Mouse (Mus musculus) heart, embryonic 11.5 days (tissue): ENCODE measurements at regions not wholly inside any gene's neighbourhood (a gene's known extent, or its start where the extent isn't known, plus 50 kb on each side); places are given as distances from the start of the nearest gene placed in this dataset.

Experiments used
- ATAC-seq: fragments of 200-750 bp; cut with Nextera tagmentation; replicated peaks from 2 replicates; pipeline ENCODE4 v1.8.0; 2017; ENCODE audit warnings: moderate library complexity; ENCODE audit not compliant: insufficient number of reproducible peaks, low FRiP score, low TSS enrichment
- H3K27ac ChIP-seq: fragments of 300-500 bp; sonication (generic); 2 replicates; pipeline ENCODE4 v1.5.1; 2014; ENCODE audit warnings: mild to moderate bottlenecking, low read depth, low read length
- H3K27me3 ChIP-seq: fragments of 300-500 bp; sonication (generic); 2 replicates; pipeline ENCODE4 v1.6.1; 2014; ENCODE audit warnings: mild to moderate bottlenecking, low read length, mixed read lengths; ENCODE audit not compliant: control insufficient read depth, insufficient read depth
- H3K36me3 ChIP-seq: fragments of 300-500 bp; sonication (generic); 2 replicates; pipeline ENCODE4 v1.6.1; 2014; ENCODE audit warnings: mild to moderate bottlenecking, low read length, moderate library complexity, mixed read lengths; ENCODE audit not compliant: control insufficient read depth, insufficient read depth
- H3K4me1 ChIP-seq: fragments of 300-500 bp; sonication (generic); 2 replicates; pipeline ENCODE4 v1.6.1; 2014; ENCODE audit warnings: low read length; ENCODE audit not compliant: control insufficient read depth, insufficient read depth
- H3K4me2 ChIP-seq: fragments of 300-500 bp; sonication (generic); 2 replicates; pipeline ENCODE4 v1.6.1; 2014; ENCODE audit warnings: mild to moderate bottlenecking, moderate library complexity
- H3K4me3 ChIP-seq: fragments of 300-500 bp; sonication (generic); 2 replicates; pipeline ENCODE4 v1.5.1; 2014; ENCODE audit warnings: low read depth, low read length
- H3K9ac ChIP-seq: fragments of 300-500 bp; sonication (generic); 2 replicates; pipeline ENCODE4 v1.6.1; 2014; ENCODE audit warnings: mild to moderate bottlenecking, low read depth, low read length, moderate library complexity
- H3K9me3 ChIP-seq: fragments of 300-500 bp; sonication (generic); replicated peaks from 2 replicates; pipeline ENCODE4 v1.6.1; 2016; ENCODE audit warnings: low read length; ENCODE audit not compliant: control insufficient read depth
- WGBS: fragments of 180-500 bp; shearing (Covaris S2); extraction: QIAGEN DNeasy Blood & Tissue Kit; methylation state at CpG from one replicate; pipeline ENCODE4 v1.1.7; 2014; ENCODE audit not compliant: insufficient replicate concordance; 5-methylcytosine and 5-hydroxymethylcytosine counted together

- Histone ChIP-seq H3K36me3 (no peaks in the 10 kb centered on the region), H3K9ac (no peak overlapping the region), H3K27ac (no peak overlapping the region), H3K4me3 (no peak overlapping the region), H3K4me1 (no peaks in the 10 kb centered on the region), H3K9me3 (no peaks in the 10 kb centered on the region), H3K27me3 (no peaks in the 10 kb centered on the region), H3K4me2 (no peak overlapping the region)
- ATAC-seq: no peak
- WGBS: 77% methylated on average over 3 of the region's 3 CpGs
Measured at GRCm38 (mm10) chr7:135913923-135914634, 197.9 kb upstream of the Mki67 start.

GRCm38 (mm10) chr7:135923876-135924275 is 207.7 kb upstream of the Mki67 start:
- Histone ChIP-seq H3K9me3 (no peaks in the 10 kb centered on the region), H3K4me2 (no peak overlapping the region), H3K27ac (no peak overlapping the region), H3K36me3 (no peaks in the 10 kb centered on the region), H3K4me1 (no peaks in the 10 kb centered on the region), H3K27me3 (no peaks in the 10 kb centered on the region), H3K4me3 (no peak overlapping the region), H3K9ac (no peak overlapping the region)
- ATAC-seq: no peak
- WGBS: 46% methylated on average over 7 of the region's 7 CpGs

- H3K4me3 ChIP-seq: no peak overlapping the region
- no peaks in the 10 kb centered on the region for H3K9me3 ChIP-seq
- H3K4me1 ChIP-seq: no peaks in the 10 kb centered on the region
- ATAC-seq: no peak
- H3K27ac ChIP-seq: no peak overlapping the region
- no peak overlapping the region for H3K9ac ChIP-seq
- 76% methylated on average over 4 of the region's 4 CpGs for WGBS
- no peaks in the 10 kb centered on the region for H3K36me3 ChIP-seq
- no peaks in the 10 kb centered on the region for H3K27me3 ChIP-seq
- H3K4me2 ChIP-seq: no peak overlapping the region
Measured at GRCm38 (mm10) chr7:135924641-135925040, 208.5 kb upstream of the Mki67 start.

- Histone ChIP-seq H3K27me3 (no peaks in the 10 kb centered on the region), H3K36me3 (no peaks in the 10 kb centered on the region), H3K4me1 (no peaks in the 10 kb centered on the region), H3K27ac (no peak overlapping the region), H3K4me3 (no peak overlapping the region), H3K9me3 (no peaks in the 10 kb centered on the region), H3K4me2 (no peak overlapping the region), H3K9ac (no peak overlapping the region)
- ATAC-seq: no peak
- WGBS: 88% methylated on average over 1 of the region's 1 CpGs
Measured at GRCm38 (mm10) chr7:135930091-135930490, 213.9 kb upstream of the Mki67 start.

- no peaks in the 10 kb centered on the region for H3K27me3 ChIP-seq
Measured at GRCm38 (mm10) chr7:135932595-135933175, 216.5 kb upstream of the Mki67 start.

GRCm38 (mm10) chr7:135935180-135935579 is 219.0 kb upstream of the Mki67 start:
- WGBS: 38% methylated on average over 1 of the region's 1 CpGs
- ATAC-seq: no peak
- H3K27me3 ChIP-seq: no peaks in the 10 kb centered on the region
- no peak overlapping the region for H3K9ac ChIP-seq
- no peaks in the 10 kb centered on the region for H3K36me3 ChIP-seq
- no peak overlapping the region for H3K4me3 ChIP-seq
- no peak overlapping the region for H3K27ac ChIP-seq
- H3K9me3 ChIP-seq: no peaks in the 10 kb centered on the region
- no peak overlapping the region for H3K4me2 ChIP-seq
- no peaks in the 10 kb centered on the region for H3K4me1 ChIP-seq

More at GRCm38 (mm10) chr7:135932595-135933175, 216.5 kb upstream of the Mki67 start:
- Histone ChIP-seq H3K4me2 (no peak overlapping the region), H3K9ac (no peak overlapping the region), H3K36me3 (no peaks in the 10 kb centered on the region), H3K27ac (no peak overlapping the region), H3K4me3 (no peak overlapping the region), H3K4me1 (no peaks in the 10 kb centered on the region), H3K9me3 (no peaks in the 10 kb centered on the region)
- 65% methylated on average over 5 of the region's 5 CpGs for WGBS
- no peak for ATAC-seq

- Histone ChIP-seq H3K36me3 (no peaks in the 10 kb centered on the region), H3K27ac (no peak overlapping the region), H3K4me3 (no peak overlapping the region), H3K4me2 (no peak overlapping the region), H3K9me3 (no peaks in the 10 kb centered on the region), H3K4me1 (no peaks in the 10 kb centered on the region), H3K27me3 (no peaks in the 10 kb centered on the region), H3K9ac (no peak overlapping the region)
- ATAC-seq: no peak
- 81% methylated on average over 3 of the region's 3 CpGs for WGBS
Measured at GRCm38 (mm10) chr7:135937465-135937864, 221.3 kb upstream of the Mki67 start.

GRCm38 (mm10) chr7:135939341-135939740 is 223.2 kb upstream of the Mki67 start:
- H3K27ac ChIP-seq: no peak overlapping the region
- ATAC-seq: no peak

GRCm38 (mm10) chr7:135942826-135943225 is 226.7 kb upstream of the Mki67 start:
- Histone ChIP-seq H3K4me3 (no peak overlapping the region), H3K27ac (no peak overlapping the region), H3K36me3 (no peaks in the 10 kb centered on the region), H3K9me3 (no peaks in the 10 kb centered on the region), H3K4me2 (no peak overlapping the region), H3K9ac (no peak overlapping the region), H3K27me3 (no peaks in the 10 kb centered on the region), H3K4me1 (no peaks in the 10 kb centered on the region)
- ATAC-seq: no peak
- 75% methylated on average over 2 of the region's 2 CpGs for WGBS

More at GRCm38 (mm10) chr7:135939341-135939740, 223.2 kb upstream of the Mki67 start:
- Histone ChIP-seq H3K4me1 (no peaks in the 10 kb centered on the region), H3K9ac (no peak overlapping the region), H3K4me3 (no peak overlapping the region), H3K4me2 (no peak overlapping the region), H3K9me3 (no peaks in the 10 kb centered on the region), H3K36me3 (no peaks in the 10 kb centered on the region), H3K27me3 (no peaks in the 10 kb centered on the region)
- 71% methylated on average over 5 of the region's 5 CpGs for WGBS
